Mouse (Mus musculus) frontal cortex, postnatal 36 days (tissue): ENCODE measurements around the gene Gpatch2.

Experiments
- DNase-seq, 2 experiments: peaks; one replicate each; pipeline ENCODE4 v3.0.0; 2022; ENCODE audit warnings: low spot score in 2 of 2

Gpatch2 gene

GRCm38 (mm10) chr1:187303221-187303620 lies 87.9 kb downstream of the Gpatch2 start:
- no peak for DNase-seq

GRCm38 (mm10) chr1:187307335-187307734 lies 92.0 kb downstream of the Gpatch2 start:
- DNase-seq = no peak

- no peak for DNase-seq
These were observed 93.2 kb downstream of the Gpatch2 start for GRCm38 (mm10) chr1:187308523-187308922.

GRCm38 (mm10) chr1:187311122-187311521 lies 95.8 kb downstream of the Gpatch2 start:
- no peak for DNase-seq

GRCm38 (mm10) chr1:187313323-187313722 lies 98.0 kb downstream of the Gpatch2 start:
- DNase-seq = no peak

GRCm38 (mm10) chr1:187313763-187314162 lies 98.5 kb downstream of the Gpatch2 start:
- no peak for DNase-seq

- DNase-seq = no peak
These were observed 99.2 kb downstream of the Gpatch2 start for GRCm38 (mm10) chr1:187314516-187314915.

- no peak for DNase-seq
These were observed 100.5 kb downstream of the Gpatch2 start for GRCm38 (mm10) chr1:187315821-187316220.

GRCm38 (mm10) chr1:187316555-187316954 lies 101.2 kb downstream of the Gpatch2 start:
- no peak for DNase-seq

- DNase-seq = no peak
These were observed 106.5 kb downstream of the Gpatch2 start for GRCm38 (mm10) chr1:187321814-187322213.

GRCm38 (mm10) chr1:187322505-187323208 lies 107.3 kb downstream of the Gpatch2 start:
- DNase-seq = no peak

- no peak for DNase-seq
These were observed 107.9 kb downstream of the Gpatch2 start for GRCm38 (mm10) chr1:187323209-187323589.

- no peak for DNase-seq
These were observed 127.2 kb downstream of the Gpatch2 start for GRCm38 (mm10) chr1:187342551-187342950.

- no peak for DNase-seq
These were observed 129.8 kb downstream of the Gpatch2 start for GRCm38 (mm10) chr1:187345156-187345555.

GRCm38 (mm10) chr1:187346923-187347322 lies 131.6 kb downstream of the Gpatch2 start:
- no peak for DNase-seq

- no peak for DNase-seq
These were observed 132.3 kb downstream of the Gpatch2 start for GRCm38 (mm10) chr1:187347606-187348005.

- no peak for DNase-seq
These were observed 132.9 kb downstream of the Gpatch2 start for GRCm38 (mm10) chr1:187348053-187348820.

GRCm38 (mm10) chr1:187348859-187349258 lies 133.6 kb downstream of the Gpatch2 start:
- DNase-seq = no peak

- no peak for DNase-seq
These were observed 140.9 kb downstream of the Gpatch2 start for GRCm38 (mm10) chr1:187356169-187356568.

- no peak for DNase-seq
These were observed 141.6 kb downstream of the Gpatch2 start for GRCm38 (mm10) chr1:187356904-187357303.

- DNase-seq = no peak
These were observed 144.9 kb downstream of the Gpatch2 start for GRCm38 (mm10) chr1:187360240-187360639.

- no peak for DNase-seq
These were observed 147.2 kb downstream of the Gpatch2 start for GRCm38 (mm10) chr1:187362536-187362935.

- DNase-seq = no peak
These were observed 150.1 kb downstream of the Gpatch2 start for GRCm38 (mm10) chr1:187365424-187365823.
